Mouse (Mus musculus) limb, embryonic 15.5 days (tissue): ENCODE results near the gene AW146154. TPM values are rescaled to one million over a fixed set of nuclear protein-coding genes. Genes with fewer than 3 reads are reported as not detected.

Source experiments
- polyA plus RNA-seq: library from polyadenylated mRNA; unstranded; fragments of >200 nt; fragmentation: Nextera tagmentation; extraction: Ambion mirVana; gene quantifications from 2 replicates; pipeline ENCODE4 v1.2.1, GENCODE M21; 2015

AW146154 gene
- polyA plus RNA-seq, 1 experiment from 2014 or later = 10.0 TPM

Other genes starting within 250 kb of the AW146154 start
- 12.1 and 12.7 TPM in 2 replicates for gene AI987944, start 106.5 kb downstream of the AW146154 start, polyA plus RNA-seq
- gene Vmn2r57, start 51.2 kb downstream of the AW146154 start, polyA plus RNA-seq = 0.21 and 0.26 TPM in 2 replicates
- gene Gm20449, start 473 bp downstream of the AW146154 start, polyA plus RNA-seq = 0.13 and 0.16 TPM in 2 replicates
- not detected in 2 replicates for gene Gm6871, start 73.8 kb upstream of the AW146154 start, polyA plus RNA-seq
- gene 2610021A01Rik, start 99.3 kb upstream of the AW146154 start, polyA plus RNA-seq = 10.6 and 11.8 TPM in 2 replicates
- 10.9 and 11.4 TPM in 2 replicates for gene Zfp788, start 133.3 kb upstream of the AW146154 start, polyA plus RNA-seq